Mouse (Mus musculus) thymus, postnatal 0 days (tissue): ENCODE measurements around the gene Arsa. TPM values are rescaled to one million over a fixed set of nuclear protein-coding genes. Genes with fewer than 3 reads are reported as not detected.
A peak's percentile ranks its signal among the peaks of the same experiment; 100 is the strongest.
"Not testable (repeated sequence)": the region's sequence is repeated elsewhere in the genome, so short reads cannot be mapped to it uniquely, and the experiment has no call there.

Experiments used
- DNase-seq: peaks from one replicate; pipeline ENCODE4 v3.0.0-alpha.2; 2015; ENCODE audit warnings: low spot score
- polyA plus RNA-seq: library from polyadenylated mRNA; unstranded; fragments of >200 nt; fragmentation: Nextera tagmentation; extraction: Ambion mirVana; gene quantifications from 2 replicates; pipeline ENCODE4 v1.2.1, GENCODE M21; 2015

The Arsa gene
- polyA plus RNA-seq, 1 experiment from 2014 or later: 9.4 TPM

- DNase-seq: no peak
These were observed 21.6 kb downstream of the Arsa start for GRCm38 (mm10) chr15:89455642-89456041.

DNA sequence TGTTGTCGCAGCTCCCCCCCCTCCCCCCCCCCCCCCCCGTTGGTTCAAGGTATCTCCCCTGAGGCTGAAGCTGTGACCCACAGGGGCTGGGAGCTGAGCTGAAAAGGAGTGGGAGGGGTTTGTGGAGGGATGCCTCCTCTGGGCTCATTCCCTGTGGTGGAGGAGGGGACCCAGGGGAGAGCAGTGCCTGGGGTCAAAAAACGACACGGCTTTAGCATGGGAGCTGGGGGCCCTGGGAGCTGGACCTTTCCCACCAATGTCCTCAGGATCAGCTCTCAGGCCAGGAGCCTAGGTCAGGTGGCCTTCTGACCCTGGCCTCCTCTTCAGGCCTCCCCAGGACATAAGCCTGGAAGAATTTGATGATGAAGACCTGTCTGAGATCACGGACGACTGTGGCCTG is 22.4 kb downstream of the Arsa start:
- no peak for DNase-seq

DNA sequence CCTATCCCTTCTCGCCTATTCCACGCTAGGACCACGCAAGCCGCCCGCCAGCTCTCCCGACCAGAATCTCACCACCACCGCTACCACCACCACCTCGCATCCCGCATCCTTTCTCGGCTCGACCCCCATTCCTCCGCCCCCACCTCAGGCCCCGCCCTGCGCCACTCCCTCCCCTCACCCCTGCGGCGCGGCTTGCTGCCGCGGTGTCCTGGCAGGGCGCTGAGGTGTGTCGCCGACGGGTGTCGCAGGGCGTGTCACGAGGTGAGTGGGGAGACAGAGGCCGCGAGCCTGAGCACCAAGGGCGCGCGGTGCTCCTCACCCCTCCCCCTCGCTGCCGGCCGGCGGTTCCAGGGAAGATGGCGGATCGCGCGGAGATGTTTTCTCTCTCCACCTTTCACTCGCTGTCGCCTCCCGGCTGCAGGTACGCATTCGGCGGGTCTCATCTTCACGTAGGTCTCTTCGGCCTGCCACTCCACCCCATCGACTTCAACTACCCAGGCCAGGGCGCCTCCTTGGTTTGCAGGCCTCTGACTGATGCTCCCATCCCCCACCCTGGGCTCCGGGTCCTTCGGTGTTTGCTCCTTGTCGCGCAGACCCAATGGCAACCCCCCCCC is 23.3 kb downstream of the Arsa start, which contains the start of gene Mapk8ip2:
Gene Mapk8ip2, plus strand, starts transcription at position 49 of the 614 bp plus-strand sequence.
- no peak for DNase-seq

DNA sequence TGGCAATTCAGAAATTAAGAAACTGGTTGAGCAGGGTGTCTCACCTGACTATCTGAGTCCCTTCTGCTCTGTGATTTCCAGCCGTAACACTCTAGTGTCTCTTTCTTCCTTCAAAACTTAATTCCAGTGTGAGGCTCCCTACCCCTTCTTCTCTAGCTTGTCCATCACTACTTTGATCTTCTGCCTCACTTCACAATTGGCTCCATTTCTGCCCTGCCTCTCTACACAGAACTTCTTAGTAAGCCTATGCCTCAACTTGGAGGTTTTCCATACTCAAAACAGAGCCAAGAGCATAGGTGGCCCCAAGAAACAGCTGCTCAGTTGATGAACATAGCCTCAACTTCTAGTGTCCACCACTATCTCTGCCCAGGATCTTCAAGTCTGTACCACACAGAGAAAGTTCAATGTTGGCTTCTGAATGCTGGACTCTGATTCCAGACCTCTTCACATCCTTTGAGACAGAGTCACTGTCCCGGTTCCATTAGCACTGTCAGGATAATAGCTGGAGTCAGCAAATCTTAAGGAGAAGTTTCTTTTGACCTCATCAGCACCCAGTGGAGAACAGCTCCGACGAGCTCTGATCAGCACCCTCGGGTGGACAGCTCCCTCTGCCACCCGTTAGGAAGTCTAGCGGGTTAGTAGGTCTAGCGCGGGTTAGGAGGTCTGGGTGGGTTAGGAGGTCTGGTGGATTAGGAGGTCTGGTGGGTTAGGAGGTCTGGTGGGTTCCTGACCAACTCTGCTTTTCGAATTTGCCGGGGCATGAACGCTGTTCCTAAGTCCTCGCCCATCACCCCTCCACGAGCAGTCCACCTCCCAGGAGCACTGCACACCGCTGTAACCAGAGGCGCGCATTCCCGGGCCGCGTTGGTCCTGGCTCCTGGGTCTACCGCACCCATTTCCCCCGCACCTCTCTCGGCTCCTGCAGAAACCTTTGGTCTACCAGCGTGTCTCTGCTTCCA is 24.0 kb downstream of the Arsa start:
- peak; percentile 66 for DNase-seq

DNA sequence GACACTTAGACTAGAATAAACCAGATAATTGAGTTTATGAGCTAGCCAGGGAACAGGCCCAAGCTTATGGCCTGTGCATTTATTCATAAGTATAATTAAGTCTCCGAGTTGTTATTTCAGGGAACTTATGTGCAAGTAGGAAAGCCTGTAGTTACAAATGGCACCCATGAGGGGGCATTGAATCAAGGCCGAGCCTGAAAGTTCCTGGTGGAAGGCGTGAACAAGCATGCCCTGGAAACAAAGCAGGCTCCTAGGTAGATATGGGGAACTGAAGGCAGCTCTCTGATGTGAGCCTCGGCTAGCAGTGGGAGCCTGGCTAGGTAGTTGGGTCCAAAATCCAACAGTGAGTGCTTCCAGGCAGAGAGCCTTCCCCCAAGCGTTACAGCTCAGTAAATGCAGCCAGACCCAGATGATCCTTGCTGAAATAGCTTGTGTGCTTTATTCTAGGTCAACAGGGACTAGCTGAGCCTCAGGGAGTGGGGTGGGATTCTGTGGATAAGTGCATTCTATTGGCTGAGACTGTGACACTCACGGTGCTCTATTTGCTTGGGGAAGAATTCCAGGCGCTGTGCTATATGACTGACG is 34.6 kb downstream of the Arsa start:
- DNase-seq: no peak

- no peak for DNase-seq
These were observed 41.3 kb downstream of the Arsa start for GRCm38 (mm10) chr15:89435878-89436277.

GRCm38 (mm10) chr15:89434136-89434535 is 43.1 kb downstream of the Arsa start:
- DNase-seq: no peak

- no peak for DNase-seq
These were observed 44.3 kb downstream of the Arsa start for GRCm38 (mm10) chr15:89432946-89433345.

GRCm38 (mm10) chr15:89431806-89432205 is 45.4 kb downstream of the Arsa start:
- no peak for DNase-seq

GRCm38 (mm10) chr15:89431271-89431670 is 46.0 kb downstream of the Arsa start:
- DNase-seq: no peak

GRCm38 (mm10) chr15:89430771-89431170 is 46.5 kb downstream of the Arsa start:
- not testable (repeated sequence) for DNase-seq

- DNase-seq: no peak
These were observed 46.9 kb downstream of the Arsa start for GRCm38 (mm10) chr15:89430341-89430740.

DNA sequence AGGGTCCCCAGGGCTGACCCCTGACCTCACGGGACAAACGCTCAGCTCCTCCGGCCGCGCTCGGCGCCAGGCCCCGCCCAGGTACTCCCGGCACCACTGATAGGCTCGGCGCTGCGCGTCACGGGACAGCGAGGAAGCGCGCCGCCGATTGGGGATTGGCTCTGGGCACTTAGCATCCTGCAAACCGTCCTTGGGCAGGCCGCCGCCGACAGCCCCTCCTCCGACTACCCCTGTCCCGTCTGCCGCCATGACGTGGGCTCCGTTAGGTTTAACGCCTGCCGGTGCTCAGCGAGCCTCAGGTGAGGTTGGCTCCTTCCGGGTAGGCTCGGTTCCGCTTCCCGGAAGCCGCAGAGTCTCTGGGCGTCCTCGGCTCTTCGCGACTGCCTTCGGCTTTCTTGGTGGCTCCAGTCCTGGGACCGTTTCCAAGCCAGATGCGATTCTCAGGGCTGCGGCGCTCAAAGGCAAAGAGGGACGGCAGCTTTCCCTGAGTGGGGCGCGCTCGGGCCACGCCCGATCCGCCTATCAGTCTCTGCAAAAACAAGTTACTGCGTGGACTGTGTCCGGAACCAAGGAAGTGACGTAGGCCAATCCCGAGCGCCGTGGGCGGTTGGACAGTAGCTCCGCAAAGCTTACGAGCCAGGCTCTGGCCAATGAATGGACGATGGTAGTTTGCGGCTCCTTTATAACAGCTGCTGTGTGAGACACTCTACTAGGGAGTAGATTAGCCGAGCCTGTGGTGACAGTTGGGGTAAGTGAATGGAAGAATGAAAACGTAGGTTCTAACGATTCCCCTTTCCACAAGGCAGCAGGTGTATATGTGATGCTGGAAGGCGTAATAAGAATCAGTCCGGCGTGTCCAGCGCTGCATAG is 47.6 kb downstream of the Arsa start, which contains the start of the genes C730034F03Rik, Gm44502 and Chkb:
Gene C730034F03Rik, plus strand, starts transcription at position 238 of the 870 bp plus-strand sequence.
Gene Gm44502, minus strand, starts transcription at position 345 of the 870 bp plus-strand sequence.
Gene Chkb, minus strand, starts transcription at position 557 of the 870 bp plus-strand sequence.
- DNase-seq: peak; percentile 93

GRCm38 (mm10) chr15:89428821-89429351 is 48.3 kb downstream of the Arsa start:
- no peak for DNase-seq

- no peak for DNase-seq
These were observed 49.0 kb downstream of the Arsa start for GRCm38 (mm10) chr15:89428136-89428790.

- DNase-seq: no peak
These were observed 50.5 kb downstream of the Arsa start for GRCm38 (mm10) chr15:89426716-89427115.

GRCm38 (mm10) chr15:89425711-89426121 is 51.5 kb downstream of the Arsa start, which contains the start of gene Cpt1b:
Gene Cpt1b, minus strand, starts transcription at chr15:89425863.
- DNase-seq: no peak

DNA sequence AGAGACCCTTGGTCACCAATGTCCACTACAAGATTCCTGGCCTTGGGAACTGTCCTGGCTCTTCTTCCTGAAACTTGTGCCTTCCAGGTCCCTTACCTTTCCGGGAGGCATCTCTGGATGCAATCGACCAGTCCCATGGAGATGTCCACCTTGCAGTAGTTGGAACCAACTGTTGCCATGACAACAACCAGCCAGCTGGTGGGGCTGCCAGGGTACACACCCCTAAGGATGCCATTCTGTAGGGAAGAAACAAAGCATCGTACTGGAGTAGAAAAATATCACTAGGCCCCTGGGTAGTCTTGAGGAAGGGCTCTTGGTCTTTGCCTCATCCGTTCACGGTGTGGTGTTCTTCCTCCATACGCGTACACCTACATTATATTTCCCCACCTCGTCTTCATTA is 52.6 kb downstream of the Arsa start:
- DNase-seq: no peak
